Mouse (Mus musculus): ENCODE measurements at regions not wholly inside any gene's neighbourhood (a gene's known extent, or its start where the extent isn't known, plus 50 kb on each side); places are given as distances from the start of the nearest gene placed in this dataset.

- no peak for ATAC-seq (ENCODE audit: extremely low read depth, insufficient number of reproducible peaks, low FRiP score, poor library complexity, severe bottlenecking)
Observed at GRCm38 (mm10) chr2:79063641-79064040, 191.6 kb upstream of the Itga4 start.

DNA sequence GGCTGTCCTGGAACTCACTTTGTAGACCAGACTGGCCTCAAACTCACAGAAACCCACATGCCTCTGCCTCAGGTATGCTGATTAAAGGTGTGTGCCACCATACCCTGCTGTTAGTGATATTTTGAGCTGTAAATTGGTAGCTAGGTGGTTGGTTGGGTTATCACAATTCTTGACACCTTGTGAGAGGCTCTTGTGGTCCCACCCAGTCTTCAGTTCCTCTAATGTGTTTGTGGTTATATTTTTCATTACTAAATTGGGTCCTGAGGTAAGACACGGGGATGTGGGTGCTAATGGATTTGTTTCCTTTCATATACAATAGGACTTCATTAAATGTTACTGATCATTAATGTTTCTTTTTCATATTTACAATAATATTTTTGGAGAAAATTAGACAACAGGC lies 189.9 kb upstream of the Itga4 start:
- peak; percentile 69; the same call in 1 of the 2 replicates for ATAC-seq (ENCODE audit: extremely low read depth, insufficient number of reproducible peaks, low FRiP score, poor library complexity, severe bottlenecking)

DNA sequence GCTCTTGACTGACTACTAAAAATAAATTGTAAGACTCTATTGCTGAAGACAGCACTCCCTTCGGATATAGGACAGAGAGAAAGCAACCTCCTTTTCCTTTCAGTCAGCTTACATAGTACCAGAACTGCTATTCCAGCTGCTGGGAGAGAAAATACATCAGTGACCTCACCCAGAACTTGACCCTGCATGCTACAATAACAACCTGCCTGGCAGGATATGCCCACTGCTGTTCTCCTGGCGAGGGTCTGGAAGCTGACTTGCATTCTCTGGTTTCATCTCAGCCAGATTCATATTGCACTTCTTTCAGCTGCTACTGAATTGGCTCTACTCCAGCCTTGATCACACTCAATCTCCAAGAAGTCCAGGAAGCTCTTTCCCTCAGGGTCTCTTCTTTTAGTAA lies 179.1 kb upstream of the Itga4 start:
- no peak for ATAC-seq (ENCODE audit: extremely low read depth, insufficient number of reproducible peaks, low FRiP score, poor library complexity, severe bottlenecking)

GRCm38 (mm10) chr2:79078836-79079394 lies 176.3 kb upstream of the Itga4 start:
- no peak for ATAC-seq (ENCODE audit: extremely low read depth, insufficient number of reproducible peaks, low FRiP score, poor library complexity, severe bottlenecking)

- ATAC-seq (ENCODE audit: extremely low read depth, insufficient number of reproducible peaks, low FRiP score, poor library complexity, severe bottlenecking) = no peak
Observed at GRCm38 (mm10) chr2:79081769-79082168, 173.5 kb upstream of the Itga4 start.

GRCm38 (mm10) chr2:79086280-79086679 lies 168.9 kb upstream of the Itga4 start:
- ATAC-seq (ENCODE audit: extremely low read depth, insufficient number of reproducible peaks, low FRiP score, poor library complexity, severe bottlenecking) = no peak

- peak; percentile 61; the same call in 1 of the 2 replicates for ATAC-seq (ENCODE audit: extremely low read depth, insufficient number of reproducible peaks, low FRiP score, poor library complexity, severe bottlenecking)
Observed at GRCm38 (mm10) chr2:79086857-79087578, 168.2 kb upstream of the Itga4 start.

- no peak for ATAC-seq (ENCODE audit: extremely low read depth, insufficient number of reproducible peaks, low FRiP score, poor library complexity, severe bottlenecking)
Observed at GRCm38 (mm10) chr2:79087600-79088205, 167.5 kb upstream of the Itga4 start.

DNA sequence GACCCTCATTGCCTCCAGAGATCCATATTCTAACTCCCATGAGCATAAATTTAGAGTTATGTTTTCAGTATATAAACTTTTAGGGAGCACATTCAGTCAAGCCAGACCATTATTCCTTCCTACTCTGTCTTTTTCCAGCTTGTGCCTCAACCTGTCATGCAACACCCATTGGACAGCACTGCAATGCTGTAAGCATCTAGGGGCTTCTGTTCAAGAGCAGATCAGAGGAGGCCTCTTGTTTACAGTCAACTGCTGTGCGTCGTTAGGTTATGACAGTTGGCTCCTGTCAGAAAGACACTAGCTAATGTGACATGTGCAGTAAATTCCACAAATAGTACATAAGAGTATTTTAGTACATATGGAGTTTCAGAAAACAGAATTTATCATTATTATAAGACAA lies 165.0 kb upstream of the Itga4 start:
- no peak for ATAC-seq (ENCODE audit: extremely low read depth, insufficient number of reproducible peaks, low FRiP score, poor library complexity, severe bottlenecking)

- no peak for ATAC-seq (ENCODE audit: extremely low read depth, insufficient number of reproducible peaks, low FRiP score, poor library complexity, severe bottlenecking)
Observed at GRCm38 (mm10) chr2:79094298-79094697, 160.9 kb upstream of the Itga4 start.

GRCm38 (mm10) chr2:79096532-79097251 lies 158.5 kb upstream of the Itga4 start:
- no peak for ATAC-seq (ENCODE audit: extremely low read depth, insufficient number of reproducible peaks, low FRiP score, poor library complexity, severe bottlenecking)

GRCm38 (mm10) chr2:79099601-79100000 lies 155.6 kb upstream of the Itga4 start:
- ATAC-seq (ENCODE audit: extremely low read depth, insufficient number of reproducible peaks, low FRiP score, poor library complexity, severe bottlenecking) = no peak

DNA sequence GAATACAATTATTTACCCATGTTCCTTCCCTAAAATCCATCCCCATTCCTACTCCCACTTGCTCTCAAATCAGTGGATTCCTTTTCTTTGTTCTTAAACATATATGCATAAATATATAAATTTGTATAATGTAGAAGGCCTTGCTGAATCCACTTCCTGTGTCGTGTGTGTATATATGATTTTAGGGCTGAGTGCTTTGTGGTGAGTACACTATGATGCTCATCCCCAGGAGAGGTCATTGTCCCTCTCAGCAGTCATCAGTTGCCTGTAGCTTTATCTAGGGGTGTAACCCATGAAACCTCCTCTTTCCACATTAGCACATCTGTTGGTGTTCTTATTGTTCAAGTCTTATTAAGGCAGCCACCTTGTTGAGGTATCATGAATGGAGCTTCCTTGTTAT lies 143.6 kb upstream of the Itga4 start:
- no peak for ATAC-seq (ENCODE audit: extremely low read depth, insufficient number of reproducible peaks, low FRiP score, poor library complexity, severe bottlenecking)

DNA sequence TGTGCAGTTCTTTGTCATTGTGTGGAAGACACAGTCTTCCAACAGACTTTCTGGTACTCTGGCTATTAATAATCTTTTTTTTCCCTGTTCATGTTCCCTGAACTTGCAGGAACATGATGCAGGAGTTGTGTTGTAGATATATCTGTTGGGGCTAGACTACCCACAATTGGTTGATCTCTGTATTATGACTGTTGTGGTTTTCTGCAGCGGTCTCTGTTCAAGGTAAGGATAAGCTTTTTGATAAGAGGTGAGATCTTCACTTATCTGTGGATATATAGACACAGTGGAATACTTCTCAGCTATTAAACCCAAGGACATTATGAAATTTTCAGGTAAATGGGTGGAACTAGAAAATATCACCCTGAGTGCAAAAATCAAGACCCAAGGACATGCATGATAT lies 143.2 kb upstream of the Itga4 start:
- ATAC-seq (ENCODE audit: extremely low read depth, insufficient number of reproducible peaks, low FRiP score, poor library complexity, severe bottlenecking) = no peak

DNA sequence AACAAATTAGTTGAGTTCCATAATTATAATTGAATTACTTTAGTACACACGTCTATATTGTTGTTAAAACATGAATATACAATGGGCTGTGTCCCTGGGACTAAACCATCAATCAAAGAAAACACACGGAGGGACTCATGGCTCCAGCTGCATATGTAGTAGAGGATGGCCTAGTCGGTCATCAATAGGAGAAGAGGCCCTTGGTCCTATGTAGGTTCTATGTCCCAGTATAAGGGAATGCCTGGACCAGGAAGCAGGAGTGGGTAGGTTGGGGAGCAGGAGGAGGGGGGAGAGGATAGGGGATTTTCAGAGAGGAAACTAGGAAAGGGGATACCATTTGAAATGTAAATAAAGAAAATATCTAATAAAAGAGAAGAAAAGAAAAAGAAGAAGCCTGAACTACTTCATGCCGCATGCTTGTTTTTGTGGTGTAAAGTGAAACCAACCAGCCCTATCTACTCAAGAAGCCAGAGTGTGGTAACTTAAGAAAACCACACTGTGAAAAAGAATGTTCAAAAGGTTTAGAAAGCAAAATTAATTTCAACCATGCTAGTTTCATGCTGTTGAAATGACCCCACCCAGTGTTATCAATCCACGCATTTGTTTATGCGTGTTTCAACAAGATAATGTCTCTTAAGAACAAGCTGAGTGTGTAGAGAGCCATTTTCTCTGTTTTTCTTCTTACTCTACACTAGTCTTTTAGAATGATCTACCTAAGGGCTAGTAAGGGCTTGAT lies 134.4 kb upstream of the Itga4 start:
- ATAC-seq (ENCODE audit: extremely low read depth, insufficient number of reproducible peaks, low FRiP score, poor library complexity, severe bottlenecking) = peak; percentile 61

DNA sequence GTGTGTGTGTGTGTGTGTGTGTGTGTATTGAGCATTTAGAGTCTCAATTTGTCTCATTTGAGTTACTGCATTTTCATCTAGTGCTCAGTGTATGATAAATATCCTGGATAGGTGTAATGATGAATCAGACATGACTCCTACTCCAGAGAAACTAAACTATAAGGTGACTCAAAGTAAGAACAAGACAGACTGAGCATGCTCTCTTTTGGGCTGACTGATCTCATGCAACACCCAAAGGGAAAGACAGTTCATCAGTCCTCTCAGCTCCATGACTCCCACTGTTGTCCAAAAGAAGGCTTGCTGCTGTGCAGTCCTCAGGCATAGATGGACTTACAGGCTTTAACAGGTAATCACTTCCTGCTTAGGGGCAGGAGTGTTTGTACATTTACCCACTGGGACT lies 132.7 kb upstream of the Itga4 start:
- no peak for ATAC-seq (ENCODE audit: extremely low read depth, insufficient number of reproducible peaks, low FRiP score, poor library complexity, severe bottlenecking)

DNA sequence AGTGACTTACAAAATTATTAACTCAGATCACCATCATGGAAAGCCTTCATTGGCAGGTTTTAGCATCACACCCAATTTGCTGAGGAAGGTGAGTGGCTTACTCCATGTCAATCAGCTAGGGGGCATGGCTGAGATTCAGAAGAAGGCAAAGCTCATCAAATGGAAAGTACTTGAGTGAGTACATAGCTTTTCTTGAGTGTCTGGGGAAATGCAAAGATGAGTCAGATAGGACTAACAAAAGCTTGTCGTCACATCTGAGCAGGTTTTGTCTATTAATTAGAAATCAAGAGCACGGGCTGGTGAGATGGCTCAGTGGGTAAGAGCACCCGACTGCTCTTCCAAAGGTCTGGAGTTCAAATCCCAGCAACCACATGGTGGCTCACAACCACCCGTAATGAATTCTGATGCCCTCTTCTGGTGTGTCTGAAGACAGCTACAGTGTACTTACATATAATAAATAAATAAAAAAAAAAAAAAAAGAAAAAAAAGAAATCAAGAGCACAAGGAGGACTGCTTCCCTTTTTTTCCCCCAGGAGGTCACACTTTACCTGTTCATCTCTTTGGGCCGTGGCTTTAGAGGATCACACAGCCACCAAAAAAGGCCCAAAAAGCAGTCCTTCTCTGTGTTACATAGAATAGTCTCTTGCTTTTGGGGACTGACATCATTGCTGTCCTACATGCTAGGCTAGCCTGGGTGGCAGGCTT lies 130.8 kb upstream of the Itga4 start:
- peak; percentile 72 for ATAC-seq (ENCODE audit: extremely low read depth, insufficient number of reproducible peaks, low FRiP score, poor library complexity, severe bottlenecking)

- ATAC-seq (ENCODE audit: extremely low read depth, insufficient number of reproducible peaks, low FRiP score, poor library complexity, severe bottlenecking) = no peak
Observed at GRCm38 (mm10) chr2:79126170-79126879, 128.9 kb upstream of the Itga4 start.

All from neutrophil, adult 5-6 weeks (primary cell).